Mouse (Mus musculus) bone marrow macrophage, adult 2 months (primary cell): Measurements from ENCODE around the gene Gfpt1. TPM values are rescaled to one million over a fixed set of nuclear protein-coding genes. Genes with fewer than 3 reads are reported as not detected.
A peak's percentile ranks its signal among the peaks of the same experiment; 100 is the strongest.

Experiments used
- H3K27ac ChIP-seq: 2 replicates; pipeline ENCODE4 v1.5.1; 2012; ENCODE audit warnings: low read depth, low read length; ENCODE audit not compliant: insufficient read depth
- H3K4me1 ChIP-seq: 2 replicates; pipeline ENCODE4 v1.6.1; 2012; ENCODE audit warnings: low read length; ENCODE audit not compliant: control insufficient read depth, insufficient read depth
- H3K4me3 ChIP-seq: 2 replicates; pipeline ENCODE4 v1.5.1; 2012; ENCODE audit warnings: mild to moderate bottlenecking, low read length, moderate library complexity; ENCODE audit not compliant: insufficient read depth
- CTCF ChIP-seq: IDR thresholded peaks from 2 replicates; pipeline ENCODE4 v1.5.1; 2012; ENCODE audit warnings: low read depth, mild to moderate bottlenecking, low read length, moderate library complexity
- POLR2A ChIP-seq: IDR thresholded peaks from 2 replicates; pipeline ENCODE4 v1.6.1; 2012; ENCODE audit warnings: mild to moderate bottlenecking, low read depth, low read length, borderline replicate concordance
- polyA plus RNA-seq: library from polyadenylated mRNA; stranded (reverse); fragments of >200 nt; gene quantifications from 2 replicates; pipeline ENCODE4 v1.2.4, GENCODE M21; 2012; ENCODE audit not compliant: missing spikeins, insufficient read depth, insufficient read length

Gene Gfpt1
- 14.4 and 14.6 TPM in 2 replicates for polyA plus RNA-seq

DNA sequence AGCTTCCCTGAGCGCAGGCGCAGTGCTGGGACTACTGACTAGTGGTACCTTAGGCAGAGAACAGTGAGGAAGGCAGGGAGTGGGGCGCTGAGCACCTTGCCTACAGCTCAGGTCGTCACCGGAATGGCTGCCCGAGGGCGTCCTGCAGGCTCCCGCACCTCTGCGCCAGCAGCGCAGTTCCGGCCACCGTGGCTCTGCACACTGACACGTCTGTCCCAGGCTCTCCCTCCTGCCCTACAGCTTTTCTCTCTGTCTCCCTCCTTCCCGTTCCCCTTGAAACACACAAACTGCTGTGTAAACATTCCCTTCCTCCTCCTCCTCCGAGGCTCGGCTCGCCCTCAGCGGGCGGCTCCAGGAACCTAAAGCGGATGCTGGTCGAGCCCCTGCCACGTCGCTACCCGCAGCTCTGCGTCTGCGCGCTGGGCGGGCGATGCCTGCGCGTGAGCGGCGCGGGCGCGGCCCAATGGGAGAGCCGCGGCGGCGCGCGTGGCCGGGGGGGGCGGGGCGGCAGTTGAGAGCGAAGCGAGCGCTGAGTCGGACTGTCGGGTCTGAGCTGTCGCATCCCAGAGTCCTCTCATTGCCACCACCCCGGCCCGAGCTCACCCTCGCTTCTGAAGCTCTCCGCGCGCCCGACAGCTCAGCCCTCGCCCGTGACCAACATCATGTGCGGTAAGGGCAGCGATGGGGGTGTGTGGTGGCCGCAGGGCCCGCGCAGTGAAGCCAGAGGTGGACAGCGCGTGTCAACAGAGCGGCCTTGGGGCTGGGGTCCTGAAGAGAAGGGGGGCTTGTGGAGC, at the start of gene Gfpt1:
Gene Gfpt1, plus strand, starts transcription at position 510 of the 794 bp plus-strand sequence.
- Histone ChIP-seq H3K4me1 (peaks cover 24% of the 10 kb centered on the region), H3K27ac (peak within 1 kb of the TSS; percentile 79), H3K4me3 (peak within 1 kb of the TSS; percentile 80)
- TF ChIP-seq POLR2A (no peak), CTCF (no peak)

DNA sequence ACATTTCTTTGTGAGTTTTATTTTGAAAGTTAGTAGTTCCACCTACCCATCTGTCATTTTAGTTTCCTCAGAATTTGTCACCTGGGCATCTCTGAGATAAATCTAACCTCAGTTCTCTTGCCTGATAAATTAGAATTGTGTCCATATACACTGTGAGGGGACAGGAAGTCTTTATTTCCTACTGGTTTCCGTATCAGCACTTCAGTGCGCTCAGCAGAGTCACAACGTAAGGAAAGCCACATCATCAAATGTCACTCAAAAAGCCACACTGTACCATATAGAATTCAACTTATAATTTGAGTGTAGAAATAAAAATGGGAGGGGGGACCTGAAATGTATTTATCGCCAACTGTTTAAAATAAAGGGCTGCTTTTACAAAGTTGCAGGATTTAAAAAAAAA, 48.4 kb upstream of the Gfpt1 start:
- no peak overlapping the region for H3K4me3 ChIP-seq
- TF ChIP-seq CTCF (no peak), POLR2A (no peak)
- H3K27ac ChIP-seq = no peak overlapping the region
- H3K4me1 ChIP-seq = no peaks in the 10 kb centered on the region

- Histone ChIP-seq H3K4me1 (peaks cover 4% of the 10 kb centered on the region), H3K4me3 (no peak overlapping the region), H3K27ac (no peak overlapping the region)
- TF ChIP-seq CTCF = no peak
- no peak for TF ChIP-seq POLR2A
These were observed 45.9 kb upstream of the Gfpt1 start for GRCm38 (mm10) chr6:86996629-86997307.

DNA sequence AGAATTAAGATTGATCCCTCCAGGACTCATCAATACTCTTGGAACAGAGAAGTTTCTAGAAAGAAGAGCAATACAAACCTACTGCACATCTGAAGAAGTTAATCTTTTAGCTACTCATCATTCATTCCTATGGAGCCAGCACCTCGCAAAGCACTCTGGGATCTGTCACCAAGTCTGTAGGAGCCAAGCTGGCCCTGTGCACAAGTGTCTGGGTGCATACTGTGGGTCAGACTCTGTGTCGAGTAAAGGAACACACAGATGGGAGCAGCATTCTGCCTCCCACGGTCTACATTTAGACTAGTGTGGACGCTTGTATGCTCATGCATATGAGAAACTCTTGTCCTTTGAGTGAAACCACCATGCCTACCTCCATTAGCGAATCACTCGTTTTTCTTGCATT, 45.3 kb upstream of the Gfpt1 start:
- H3K27ac ChIP-seq = no peak overlapping the region
- no peak for TF ChIP-seq CTCF
- TF ChIP-seq POLR2A = no peak

DNA sequence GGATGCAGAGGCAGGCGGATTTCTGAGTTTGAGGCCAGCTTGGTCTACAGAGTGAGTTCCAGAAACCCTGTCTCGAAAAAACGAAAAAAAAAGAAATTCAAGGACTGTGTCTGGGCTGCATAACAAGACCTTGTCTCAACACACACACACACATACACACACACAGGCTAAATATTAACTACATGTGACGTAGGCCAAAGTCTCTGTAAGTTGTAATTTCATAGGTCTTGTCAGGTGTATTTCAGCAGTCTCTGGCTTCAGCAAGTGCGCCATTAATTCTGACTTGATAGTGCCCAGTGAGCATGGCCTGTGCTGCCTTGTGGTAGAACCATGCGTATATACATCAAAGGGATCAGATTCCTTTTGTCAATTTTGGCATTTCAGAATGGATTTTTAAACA, 40.7 kb upstream of the Gfpt1 start:
- Histone ChIP-seq H3K4me3 (no peak overlapping the region), H3K4me1 (peaks cover 15% of the 10 kb centered on the region), H3K27ac (peak overlapping the region; percentile 45)
- no peak for TF ChIP-seq CTCF
- TF ChIP-seq POLR2A = no peak

More for the DNA sequence above, 45.3 kb upstream of the Gfpt1 start:
- Histone ChIP-seq H3K4me1 (peaks cover 10% of the 10 kb centered on the region), H3K4me3 (no peak overlapping the region)

DNA sequence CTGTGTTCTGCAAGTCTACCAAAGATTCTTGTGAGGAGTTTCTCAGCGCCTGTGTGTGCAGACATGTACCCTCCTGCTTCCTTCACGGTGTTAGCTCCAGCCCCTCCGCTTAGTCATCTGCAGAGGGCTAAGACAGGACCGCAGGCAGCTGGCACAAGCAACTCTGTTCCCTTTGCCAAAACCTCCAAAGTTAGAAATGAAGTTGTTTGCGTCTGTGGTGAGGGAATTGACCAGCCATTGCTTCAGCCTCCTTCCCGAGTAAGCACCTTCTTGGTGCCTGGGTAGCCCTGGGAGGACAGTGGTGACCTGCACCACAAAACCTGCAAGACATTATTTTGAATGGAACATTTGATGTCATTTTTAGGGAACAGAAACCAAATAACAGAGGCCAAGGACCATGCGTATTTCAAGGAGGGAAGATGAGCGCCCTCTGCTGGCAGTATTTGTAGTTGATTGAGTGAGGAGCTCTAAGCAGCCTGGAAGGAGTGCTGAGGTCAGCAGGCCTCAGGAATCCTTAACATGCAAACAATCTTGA, 40.1 kb upstream of the Gfpt1 start:
- Histone ChIP-seq H3K4me3 (peak overlapping the region; percentile 13; the same call in 1 of the 2 replicates), H3K4me1 (peaks cover 15% of the 10 kb centered on the region), H3K27ac (peak overlapping the region; percentile 45)
- peak; percentile 60 for TF ChIP-seq CTCF
- TF ChIP-seq POLR2A = no peak

DNA sequence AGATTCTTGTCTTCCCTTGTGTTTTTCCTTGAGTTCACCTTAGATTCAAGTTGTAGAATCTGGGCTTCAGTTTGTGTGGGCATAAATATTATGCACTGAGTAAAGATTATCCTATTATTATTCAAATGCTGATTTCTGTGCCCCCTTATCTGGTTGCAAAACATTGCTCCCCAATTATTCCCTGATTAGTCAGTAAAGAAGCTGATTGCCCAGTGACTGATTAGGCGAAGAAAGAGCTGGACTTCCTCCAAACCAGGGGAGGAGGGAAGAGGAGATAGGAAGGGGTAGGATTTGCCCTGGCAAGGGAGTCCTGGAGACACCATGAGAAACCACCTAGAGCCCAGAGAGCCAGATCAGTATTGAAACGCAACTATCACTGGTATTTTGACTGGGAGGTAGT, 38.5 kb upstream of the Gfpt1 start:
- TF ChIP-seq CTCF = no peak
- TF ChIP-seq POLR2A = no peak
- H3K27ac ChIP-seq = no peak overlapping the region
- H3K4me1 ChIP-seq = peaks cover 18% of the 10 kb centered on the region
- no peak overlapping the region for H3K4me3 ChIP-seq

GRCm38 (mm10) chr6:87005577-87005976, 37.1 kb upstream of the Gfpt1 start:
- no peak overlapping the region for H3K4me3 ChIP-seq
- H3K27ac ChIP-seq = no peak overlapping the region
- peaks cover 22% of the 10 kb centered on the region for H3K4me1 ChIP-seq
- TF ChIP-seq CTCF = no peak
- TF ChIP-seq POLR2A = no peak

- Histone ChIP-seq H3K4me3 (peak within 1 kb of the TSS; percentile 96), H3K4me1 (peaks cover 11% of the 10 kb centered on the region), H3K27ac (peak within 1 kb of the TSS; percentile 99)
- TF ChIP-seq CTCF (no peak), POLR2A (no peak)
These were observed 33.8 kb upstream of the Gfpt1 start, which contains the start of gene Nfu1 for GRCm38 (mm10) chr6:87008887-87009286. Gene Nfu1 (plus strand): TSS chr6:87009236.

DNA sequence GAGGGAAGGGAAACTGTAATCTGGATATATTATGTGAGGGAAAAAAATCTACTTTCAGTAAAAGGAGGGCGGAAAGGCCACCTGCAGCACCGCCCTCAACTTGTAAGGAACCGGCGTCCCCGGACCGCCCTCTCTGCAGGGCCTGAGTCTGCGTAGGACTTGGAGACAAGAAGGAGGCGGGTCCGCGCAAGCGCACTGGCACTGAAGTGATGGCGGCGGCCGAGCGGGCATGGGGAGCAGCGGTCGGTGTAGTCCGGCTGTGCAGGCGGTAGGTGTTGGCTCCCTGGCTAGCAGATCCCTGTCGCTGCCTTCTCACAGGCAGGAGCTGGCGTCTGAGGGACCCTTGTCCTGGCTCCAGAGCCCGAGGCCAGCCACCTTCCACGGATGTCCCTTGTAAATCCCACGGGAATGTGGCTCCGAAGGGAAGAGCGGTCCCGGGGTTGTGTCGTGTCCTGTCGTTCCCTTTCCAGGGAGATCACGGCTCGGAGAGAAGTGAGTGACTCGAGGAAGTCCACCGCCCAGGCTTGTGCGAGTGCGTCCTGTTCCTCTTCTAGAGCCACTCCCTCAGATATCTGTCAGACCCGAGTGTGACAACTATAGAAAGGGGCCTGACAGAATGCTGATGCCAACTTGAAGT, 32.8 kb upstream of the Gfpt1 start:
- Histone ChIP-seq H3K4me3 (peak overlapping the region; percentile 96), H3K4me1 (peaks cover 11% of the 10 kb centered on the region), H3K27ac (peak overlapping the region; percentile 99)
- no peak for TF ChIP-seq CTCF
- TF ChIP-seq POLR2A = peak; percentile 51; the same call in 1 of the 2 replicates
